Mouse (Mus musculus): ENCODE results near the gene Syap1. TPM values are rescaled to one million over a fixed set of nuclear protein-coding genes. Genes with fewer than 3 reads are reported as not detected.

The Syap1 gene
- polyA plus RNA-seq, 1 experiment from 2014 or later = 19.4 TPM

- peaks cover 27% of the 10 kb centered on the region for H3K27me3 ChIP-seq (ENCODE audit: poor library complexity, severe bottlenecking)
- H3K27ac ChIP-seq = no peak overlapping the region
- peaks cover 2% of the 10 kb centered on the region; the same call in 1 of the 2 replicates for H3K36me3 ChIP-seq (replicated peaks)
- peak overlapping the region; percentile 68 for H3K4me3 ChIP-seq
- peaks cover 11% of the 10 kb centered on the region for H3K4me1 ChIP-seq
- no peak for DNase-seq (ENCODE audit: extremely low spot score, low spot score)
- H3K9me3 ChIP-seq = no peaks in the 10 kb centered on the region
- 43% methylated on average over 6 of the region's 6 CpGs for WGBS
Measured at GRCm38 (mm10) chrX:162828016-162828415, 60.2 kb downstream of the Syap1 start.

MicroRNA genes within 50 kb of the gene (microRNA counts, 519-probe panel; counts per million panel counts)
- 341 counts per million, percentile 65 among the panel's probes with 10 or more counts for microRNA mmu-miR-3473

Small RNA genes within 50 kb of the gene (microRNA-seq; reads per million reads assigned to microRNA genes)
- gene Mir3473a = not detected

Other genes with a start within 250 kb of the Syap1 start
- 0.09 and 0.15 TPM in 2 replicates for gene Reps2, start 244.8 kb downstream of the Syap1 start, polyA plus RNA-seq (2016; fragmentation: Nextera tagmentation; extraction: Ambion mirVana)
- gene Rbbp7, start 128.0 kb downstream of the Syap1 start, polyA plus RNA-seq (2016; fragmentation: Nextera tagmentation; extraction: Ambion mirVana) = 416 and 428 TPM in 2 replicates
- gene Txlng, start 59.0 kb downstream of the Syap1 start, polyA plus RNA-seq (2016; fragmentation: Nextera tagmentation; extraction: Ambion mirVana) = 16.9 and 18.1 TPM in 2 replicates
- gene Ctps2, start 12.8 kb upstream of the Syap1 start, polyA plus RNA-seq (2016; fragmentation: Nextera tagmentation; extraction: Ambion mirVana) = 62.5 and 65.3 TPM in 2 replicates
- not detected in 2 replicates for gene S100g, start 76.2 kb upstream of the Syap1 start, polyA plus RNA-seq (2016; fragmentation: Nextera tagmentation; extraction: Ambion mirVana)

Measured in forebrain, embryonic 10.5 days (tissue).